In genomic region chr16:17759813-17760321, GRCm38 (mm10) we compare ENCODE assay signal across 8 mouse cellular contexts. TPM values are rescaled to one million over a fixed set of nuclear protein-coding genes. Genes with fewer than 3 reads are reported as not detected.
DNase-seq lines count a peak whose midpoint lies in the region; ATAC-seq and TF ChIP-seq lines count a peak whose summit lies in the region.

No protein-coding gene starts in this region.

- peak overlapping the region; percentile 83 for H3K27ac ChIP-seq in embryonic facial prominence, embryonic 12.5 days
- H3K27ac ChIP-seq in heart, embryonic 10.5 days, result peak overlapping the region; percentile 96
- peak overlapping the region; percentile 89 for H3K27ac ChIP-seq in midbrain, postnatal 0 days (ENCODE audit: low read depth, low read length)

- H3K27me3 ChIP-seq in embryonic facial prominence, embryonic 12.5 days, result no peaks in the 10 kb centered on the region; the same call in 1 of the 2 replicates
- H3K27me3 ChIP-seq in heart, embryonic 10.5 days (ENCODE audit: insufficient read depth, poor library complexity, severe bottlenecking), result peaks cover 13% of the 10 kb centered on the region; the same call in 1 of the 2 replicates
- H3K27me3 ChIP-seq in midbrain, postnatal 0 days (ENCODE audit: insufficient read depth, low read length), result no peaks in the 10 kb centered on the region

- peaks cover 12% of the 10 kb centered on the region for H3K36me3 ChIP-seq in embryonic facial prominence, embryonic 12.5 days
- peaks cover 16% of the 10 kb centered on the region for H3K36me3 ChIP-seq in heart, embryonic 10.5 days
- H3K36me3 ChIP-seq in midbrain, postnatal 0 days (ENCODE audit: insufficient read depth, low read length), result peaks cover 3% of the 10 kb centered on the region; the same call in 1 of the 2 replicates

- peaks cover 37% of the 10 kb centered on the region for H3K4me1 ChIP-seq in embryonic facial prominence, embryonic 12.5 days
- peaks cover 29% of the 10 kb centered on the region for H3K4me1 ChIP-seq in heart, embryonic 10.5 days
- peaks cover 15% of the 10 kb centered on the region for H3K4me1 ChIP-seq in midbrain, postnatal 0 days (ENCODE audit: insufficient read depth, low read length)

- peak; percentile 45 for DNase-seq in CD4-positive, CD25-positive, alpha-beta regulatory T cell, adult 2 months (ENCODE audit: low read depth, low spot score)
- DNase-seq in adrenal gland, postnatal 10 days, result peak; percentile 77
- peak; percentile 79 for DNase-seq in heart, embryonic 10.5 days (ENCODE audit: low spot score)
- peak; percentile 24 to 35 for DNase-seq in kidney, adult 8-10 months
- DNase-seq in liver, result peak; percentile 53
- peak; percentile 48 for DNase-seq in midbrain, postnatal 0 days (ENCODE audit: low spot score)
- DNase-seq in testis, postnatal 14 days (ENCODE audit: low spot score), result peak; percentile 62

- H3K9me3 ChIP-seq in embryonic facial prominence, embryonic 12.5 days, result no peaks in the 10 kb centered on the region
- H3K9me3 ChIP-seq in heart, embryonic 10.5 days, result no peaks in the 10 kb centered on the region
- no peaks in the 10 kb centered on the region for H3K9me3 ChIP-seq in midbrain, postnatal 0 days (ENCODE audit: low read length)

- ATAC-seq in embryonic facial prominence, embryonic 12.5 days (ENCODE audit: insufficient number of reproducible peaks, insufficient read depth, low FRiP score, low TSS enrichment), result peak; percentile 42; the same call in 1 of the 2 replicates
- ATAC-seq in midbrain, postnatal 0 days (ENCODE audit: low FRiP score), result peak; percentile 64

- peak overlapping the region; percentile 71 for H3K4me3 ChIP-seq in embryonic facial prominence, embryonic 12.5 days
- H3K4me3 ChIP-seq in heart, embryonic 10.5 days, result peak overlapping the region; percentile 79
- peak overlapping the region; percentile 72 for H3K4me3 ChIP-seq in midbrain, postnatal 0 days (ENCODE audit: low read depth, low read length)

- peak overlapping the region; percentile 90 for H3K9ac ChIP-seq in embryonic facial prominence, embryonic 12.5 days
- H3K9ac ChIP-seq in midbrain, postnatal 0 days (replicated peaks; ENCODE audit: low read length, poor library complexity, severe bottlenecking), result peak overlapping the region; percentile 92

- TF ChIP-seq CTCF in midbrain, postnatal 0 days (IDR thresholded peaks at IDR 0.05), result no peak

- H3K4me2 ChIP-seq in embryonic facial prominence, embryonic 12.5 days (replicated peaks), result peak overlapping the region; percentile 91
- peak overlapping the region; percentile 80 for H3K4me2 ChIP-seq in midbrain, postnatal 0 days (ENCODE audit: low read depth, low read length, poor library complexity, severe bottlenecking)

- WGBS in embryonic facial prominence, embryonic 12.5 days, result 1% methylated on average over 44 of the region's 54 CpGs
- WGBS in heart, embryonic 10.5 days, result 2% methylated on average over 53 of the region's 54 CpGs
- 2% methylated on average over 38 of the region's 54 CpGs for WGBS in midbrain, postnatal 0 days

RNA-seq across cellular contexts. Expression of gene Klhl22, which starts 0.4 kb away (rescaled TPM):
- total RNA-seq in adrenal gland, postnatal 10 days (2021), result 10 to 100 TPM; 30.6 to 47.9 TPM
- polyA plus RNA-seq in embryonic facial prominence, embryonic 12.5 days (2016; fragmentation: Nextera tagmentation; extraction: Ambion mirVana), result 92.6 and 94.5 TPM in 2 replicates
- 47.2 and 55.4 TPM in 2 replicates for polyA plus RNA-seq in heart, embryonic 10.5 days (2016; fragmentation: Nextera tagmentation; extraction: Ambion mirVana)
- total RNA-seq in midbrain, postnatal 0 days (2014; rRNA removed), result 150 and 156 TPM in 2 replicates
- 79.3 and 82.6 TPM in 2 replicates for polyA plus RNA-seq in midbrain, postnatal 0 days (2015; fragmentation: Nextera tagmentation; extraction: Ambion mirVana)

RNA-seq across cellular contexts. Expression of gene Med15, which starts 27.2 kb away (rescaled TPM):
- total RNA-seq in adrenal gland, postnatal 10 days (2021), result 10 to 100 TPM; 42.7 to 55.3 TPM
- 44.5 and 48.2 TPM in 2 replicates for polyA plus RNA-seq in embryonic facial prominence, embryonic 12.5 days (2016; fragmentation: Nextera tagmentation; extraction: Ambion mirVana)
- 45.4 and 48.0 TPM in 2 replicates for polyA plus RNA-seq in heart, embryonic 10.5 days (2016; fragmentation: Nextera tagmentation; extraction: Ambion mirVana)
- total RNA-seq in midbrain, postnatal 0 days (2014; rRNA removed), result 58.3 and 60.7 TPM in 2 replicates
- polyA plus RNA-seq in midbrain, postnatal 0 days (2015; fragmentation: Nextera tagmentation; extraction: Ambion mirVana), result 43.0 and 49.3 TPM in 2 replicates

RNA-seq across cellular contexts. Expression of gene Scarf2, which starts 37.2 kb away (rescaled TPM):
- total RNA-seq in adrenal gland, postnatal 10 days (2021), result 10 to 100 TPM; 15.0 to 16.7 TPM
- 47.6 and 49.8 TPM in 2 replicates for polyA plus RNA-seq in embryonic facial prominence, embryonic 12.5 days (2016; fragmentation: Nextera tagmentation; extraction: Ambion mirVana)
- 7.0 and 12.9 TPM in 2 replicates for polyA plus RNA-seq in heart, embryonic 10.5 days (2016; fragmentation: Nextera tagmentation; extraction: Ambion mirVana)
- 8.5 and 12.6 TPM in 2 replicates for total RNA-seq in midbrain, postnatal 0 days (2014; rRNA removed)
- polyA plus RNA-seq in midbrain, postnatal 0 days (2015; fragmentation: Nextera tagmentation; extraction: Ambion mirVana), result 2.1 and 2.4 TPM in 2 replicates

Comparison
In these comparisons a context has a peak if more than half of its experiments do, and no peak if none do; other contexts are left out.
1. Peak in every context shown above with its lines: DNase-seq, ATAC-seq, H3K4me3 ChIP-seq and H3K27ac ChIP-seq.